Mouse (Mus musculus) left cerebral cortex, adult 8-10 months (tissue): Measurements from ENCODE around the gene Dad1. TPM values are rescaled to one million over a fixed set of nuclear protein-coding genes. Genes with fewer than 3 reads are reported as not detected.

ENCODE experiments used
- total RNA-seq, 4 experiments: library from RNA; stranded (reverse); gene quantifications; 2 replicates each; pipeline ENCODE4 v1.2.4; 2022

Dad1 gene
- total RNA-seq, 4 experiments from 2014 or later: 107 to 115 (median 113) TPM

Other genes starting within 250 kb of the Dad1 start
- 10 to 100 TPM; 53.6 to 66.2 (median 59.0) TPM for gene Abhd4, start 84 bp upstream of the Dad1 start, total RNA-seq
- gene Olfr49, start 30.8 kb upstream of the Dad1 start, total RNA-seq: not detected
- 10 to 100 TPM; 51.0 to 56.7 (median 55.1) TPM for gene Oxa1l, start 106.7 kb upstream of the Dad1 start, total RNA-seq
- 1 to 10 TPM; 1.1 to 7.5 (median 3.4) TPM for gene Slc7a7, start 163.7 kb upstream of the Dad1 start, total RNA-seq
- 100 to 1,000 TPM in 2 of 4 experiments, 10 to 100 TPM in 2; 71.6 to 109 (median 87.4) TPM for gene Mrpl52, start 172.8 kb upstream of the Dad1 start, total RNA-seq
- 10 to 100 TPM in 3 of 4 experiments, 1 to 10 TPM in 1; 8.7 to 14.8 (median 11.9) TPM for gene Mmp14, start 177.5 kb upstream of the Dad1 start, total RNA-seq
- 10 to 100 TPM; 24.1 to 27.4 (median 25.8) TPM for gene Lrp10, start 210.0 kb upstream of the Dad1 start, total RNA-seq
- gene Rem2, start 222.0 kb upstream of the Dad1 start, total RNA-seq: 10 to 100 TPM; 11.7 to 18.2 (median 13.6) TPM